Mouse (Mus musculus): Measurements from ENCODE around the gene Gse1.

The Gse1 gene

GRCm38 (mm10) chr8:120616663-120617626 lies 388.7 kb downstream of the Gse1 start:
- 62% methylated on average over 7 of the region's 8 CpGs for WGBS

GRCm38 (mm10) chr8:120618110-120618509 lies 389.9 kb downstream of the Gse1 start:
- under 1% methylated on average over 6 of the region's 6 CpGs for WGBS

- 58% methylated on average over 11 of the region's 11 CpGs for WGBS
These were observed 391.3 kb downstream of the Gse1 start for GRCm38 (mm10) chr8:120619235-120620180.

GRCm38 (mm10) chr8:120620441-120620840 lies 392.2 kb downstream of the Gse1 start:
- WGBS = 79% methylated on average over 7 of the region's 7 CpGs

GRCm38 (mm10) chr8:120622161-120622560 lies 393.9 kb downstream of the Gse1 start:
- 88% methylated on average over 14 of the region's 14 CpGs for WGBS

- 81% methylated on average over 2 of the region's 2 CpGs for WGBS
These were observed 395.4 kb downstream of the Gse1 start for GRCm38 (mm10) chr8:120623608-120624007.

GRCm38 (mm10) chr8:120626461-120626860 lies 398.2 kb downstream of the Gse1 start:
- 81% methylated on average over 11 of the region's 11 CpGs for WGBS

GRCm38 (mm10) chr8:120627298-120627697 lies 399.0 kb downstream of the Gse1 start:
- WGBS = 55% methylated on average over 5 of the region's 5 CpGs

GRCm38 (mm10) chr8:120630031-120630430 lies 401.8 kb downstream of the Gse1 start:
- WGBS = 62% methylated on average over 5 of the region's 5 CpGs

GRCm38 (mm10) chr8:120630848-120631247 lies 402.6 kb downstream of the Gse1 start:
- WGBS = 79% methylated on average over 6 of the region's 6 CpGs

All from cerebral cortex, adult 2 months (tissue).